Mouse (Mus musculus): ENCODE measurements around the gene Gjb4.

GRCm38 (mm10) chr4:127363331-127363730 lies 9.4 kb upstream of the Gjb4 start:
- TF ChIP-seq POLR2A (IDR thresholded peaks at IDR 0.05; ENCODE audit: low read depth, low read length) (no peak), CTCF (IDR thresholded peaks at IDR 0.05; ENCODE audit: borderline replicate concordance, insufficient read depth, low read length) (no peak)

Measured in embryonic fibroblast, embryonic 13.5 days (primary cell).